Mouse (Mus musculus) CH12F3 (cell line): Measurements from ENCODE around the gene Dusp18.

ENCODE experiments used
- in situ Hi-C: fragments of 300-500 bp; cut with MboI; formaldehyde crosslinking; loops from 2 replicates; pipeline ENCODE4 v1.14.3; 2020; ENCODE audit warnings: low sequenced_read_pairs

Dusp18 gene

GRCm38 (mm10) chr11:3925916-3926315, 30.9 kb downstream of the Dusp18 start:
- in situ Hi-C loops, result no loop called here

- in situ Hi-C loops, result no loop called here
These were observed 35.0 kb downstream of the Dusp18 start for GRCm38 (mm10) chr11:3930019-3930418.

GRCm38 (mm10) chr11:3930931-3931330, 35.9 kb downstream of the Dusp18 start:
- in situ Hi-C loops, result no loop called here

GRCm38 (mm10) chr11:3931511-3932211, 36.6 kb downstream of the Dusp18 start, which contains the start of gene Tcn2:
Gene Tcn2 (minus strand): TSS chr11:3932159.
- in situ Hi-C loops, result no loop called here

GRCm38 (mm10) chr11:3933756-3934285, 38.8 kb downstream of the Dusp18 start:
- in situ Hi-C loops, result no loop called here

- in situ Hi-C loops, result no loop called here
These were observed 40.1 kb downstream of the Dusp18 start for GRCm38 (mm10) chr11:3935135-3935534.

- in situ Hi-C loops, result no loop called here
These were observed 41.3 kb downstream of the Dusp18 start for GRCm38 (mm10) chr11:3936318-3936717.

GRCm38 (mm10) chr11:3937321-3937874, 42.4 kb downstream of the Dusp18 start:
- in situ Hi-C loops, result no loop called here

GRCm38 (mm10) chr11:3941371-3941770, 46.3 kb downstream of the Dusp18 start:
- in situ Hi-C loops, result no loop called here

GRCm38 (mm10) chr11:3946386-3946785, 51.3 kb downstream of the Dusp18 start:
- in situ Hi-C loops, result no loop called here
